Mouse (Mus musculus) cerebellum, postnatal 25 days (tissue): Measurements from ENCODE around the gene Clcn1.

ENCODE experiments used
- DNase-seq, 2 experiments: peaks; one replicate each; pipeline ENCODE4 v3.0.0; 2021; ENCODE audit warnings: mixed read lengths in 2 of 2

The Clcn1 gene

DNA sequence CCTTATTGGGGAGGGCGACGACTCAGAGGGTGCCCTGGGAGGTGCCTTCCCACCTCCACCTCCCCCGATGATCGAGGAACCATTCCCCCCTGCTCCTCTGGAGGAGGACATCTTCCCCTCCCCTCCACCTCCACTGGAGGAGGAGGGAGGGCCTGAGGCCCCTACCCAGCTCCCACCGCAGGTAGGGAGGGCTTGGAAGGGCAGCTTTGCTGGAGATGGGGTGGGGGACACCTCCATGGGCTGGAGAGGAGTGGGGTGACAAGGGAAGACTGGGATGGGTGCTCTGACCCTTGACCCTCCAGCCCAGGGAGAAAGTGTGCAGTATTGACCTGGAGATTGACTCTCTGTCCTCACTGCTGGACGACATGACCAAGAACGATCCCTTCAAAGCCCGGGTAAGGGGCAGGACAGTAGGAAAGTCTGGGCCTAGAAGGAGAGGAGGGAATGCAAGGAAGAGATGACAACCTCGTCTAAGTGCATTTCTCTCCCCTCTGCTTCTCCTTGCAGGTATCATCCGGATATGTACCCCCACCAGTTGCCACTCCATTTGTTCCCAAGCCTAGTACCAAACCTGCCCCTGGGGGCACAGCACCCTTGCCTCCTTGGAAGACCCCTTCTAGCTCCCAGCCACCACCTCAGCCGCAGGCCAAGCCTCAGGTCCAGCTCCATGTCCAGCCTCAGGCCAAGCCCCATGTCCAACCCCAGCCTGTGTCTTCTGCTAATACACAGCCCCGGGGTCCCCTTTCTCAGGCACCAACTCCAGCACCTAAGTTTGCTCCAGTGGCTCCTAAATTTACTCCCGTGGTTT is 64.7 kb downstream of the Clcn1 start:
- DNase-seq = peak; percentile 23 to 37

DNA sequence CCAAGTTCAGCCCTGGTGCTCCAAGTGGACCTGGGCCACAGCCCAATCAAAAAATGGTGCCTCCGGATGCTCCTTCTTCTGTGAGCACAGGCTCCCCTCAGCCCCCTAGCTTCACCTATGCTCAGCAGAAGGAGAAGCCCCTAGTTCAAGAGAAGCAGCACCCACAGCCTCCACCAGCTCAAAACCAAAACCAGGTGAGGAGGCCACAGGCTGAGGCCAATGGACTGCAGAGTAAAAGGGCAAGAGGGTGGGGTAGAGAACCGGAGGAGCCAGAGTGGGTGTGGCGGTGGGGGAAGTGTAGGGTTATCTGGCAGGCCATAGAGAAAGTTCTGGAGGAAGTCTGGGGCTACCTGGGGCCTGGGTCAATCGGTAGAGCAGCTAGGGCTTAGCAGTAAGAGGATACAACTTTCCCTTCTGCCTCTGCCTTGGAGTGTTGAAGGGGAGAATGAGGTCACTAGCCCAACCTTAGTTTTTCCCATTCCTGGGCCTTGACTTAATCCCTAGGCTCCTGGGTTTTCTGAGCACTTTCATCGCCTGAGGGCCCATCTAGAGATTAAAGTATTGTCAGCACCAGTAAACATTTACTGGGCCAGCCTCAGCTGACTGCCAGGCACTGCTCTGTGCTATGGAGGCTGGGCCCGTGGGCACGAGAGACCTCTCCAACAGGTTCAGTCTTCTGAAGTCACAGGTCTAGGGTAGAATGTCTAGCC is 65.4 kb downstream of the Clcn1 start:
- peak in 1 of 2 experiments; percentile 17 for DNase-seq

DNA sequence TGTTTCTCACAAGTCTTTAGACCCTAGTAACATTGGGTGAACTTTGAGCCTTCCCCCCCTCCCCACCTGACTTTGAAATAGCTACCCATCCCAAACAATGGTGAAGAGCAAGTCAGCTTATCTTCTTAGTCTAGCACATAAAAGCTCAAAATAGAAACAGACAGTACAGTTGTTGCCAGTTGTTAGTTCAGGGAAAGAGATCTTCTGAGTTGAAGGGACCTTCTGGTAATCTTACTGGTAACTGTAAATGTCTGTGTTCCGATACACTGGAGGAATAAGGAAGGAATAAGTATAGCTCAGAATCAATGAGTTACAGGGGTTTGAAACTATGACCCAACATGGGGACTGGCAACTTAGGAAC is 66.0 kb downstream of the Clcn1 start:
- DNase-seq = no peak

DNA sequence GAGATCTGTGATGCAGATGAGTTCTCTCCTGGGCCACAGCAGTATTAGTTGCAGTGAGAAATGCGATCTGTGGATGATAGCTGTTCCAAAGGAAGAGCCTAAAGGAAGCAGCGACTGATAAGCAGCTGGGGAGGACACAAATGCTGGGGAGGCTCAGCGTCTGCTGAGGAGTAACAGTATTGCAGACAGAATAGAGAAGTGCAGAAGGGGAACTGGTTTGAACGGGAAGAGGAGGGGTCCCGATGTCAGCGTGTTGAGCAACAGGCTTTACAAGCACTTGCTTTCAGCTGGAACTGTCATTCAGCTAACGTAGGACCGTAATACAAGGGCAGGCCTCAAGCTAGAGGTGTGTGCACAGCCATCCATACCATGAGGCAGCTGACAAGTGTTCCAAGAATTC is 66.7 kb downstream of the Clcn1 start:
- DNase-seq = peak in 1 of 2 experiments; percentile 13

DNA sequence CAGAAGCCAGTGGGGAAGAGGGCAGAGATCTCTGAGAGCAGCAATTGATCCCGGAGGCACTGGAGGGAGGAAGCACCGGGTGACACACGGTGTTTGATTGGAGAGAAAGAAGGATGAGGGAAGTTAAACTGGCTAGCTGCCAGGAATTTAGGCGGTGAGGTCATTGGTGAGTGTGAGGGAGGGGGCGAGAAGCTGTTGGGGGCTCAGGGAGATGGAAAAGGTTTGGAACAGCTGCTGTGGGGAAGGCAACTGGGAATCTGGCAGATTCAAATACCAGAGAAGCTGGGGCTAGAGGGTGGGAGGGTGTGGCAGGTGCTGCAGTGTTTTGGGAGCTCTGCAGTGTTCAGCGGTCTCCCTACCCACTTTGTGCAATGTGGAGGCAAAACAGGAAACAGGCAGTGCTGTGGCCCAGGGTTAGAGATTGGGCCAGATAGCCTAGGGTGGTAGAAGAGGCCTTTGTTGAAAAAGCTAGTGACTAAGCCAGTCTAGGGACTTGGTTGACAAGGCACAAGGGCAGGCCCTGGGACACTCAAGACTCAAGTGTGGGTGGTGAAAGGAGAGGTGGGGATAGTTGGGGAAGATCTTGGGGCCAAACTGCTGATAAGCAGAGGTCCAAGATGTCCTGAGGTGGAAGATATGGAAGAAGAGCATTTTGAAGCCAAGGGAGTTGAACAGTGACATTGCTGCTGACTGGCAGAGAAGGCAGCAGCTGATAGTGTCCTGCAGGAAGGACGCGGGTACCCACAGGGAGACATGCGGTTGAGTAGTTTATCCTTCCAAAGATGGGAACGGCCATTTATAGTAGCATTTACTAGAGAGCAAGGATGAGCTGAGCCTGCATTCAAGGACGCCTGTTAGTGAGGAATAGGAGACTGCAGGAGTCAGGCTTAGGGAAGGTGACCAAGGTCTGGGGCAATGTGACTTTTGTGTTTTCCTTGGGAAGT is 67.9 kb downstream of the Clcn1 start:
- peak; percentile 26 to 35 for DNase-seq

DNA sequence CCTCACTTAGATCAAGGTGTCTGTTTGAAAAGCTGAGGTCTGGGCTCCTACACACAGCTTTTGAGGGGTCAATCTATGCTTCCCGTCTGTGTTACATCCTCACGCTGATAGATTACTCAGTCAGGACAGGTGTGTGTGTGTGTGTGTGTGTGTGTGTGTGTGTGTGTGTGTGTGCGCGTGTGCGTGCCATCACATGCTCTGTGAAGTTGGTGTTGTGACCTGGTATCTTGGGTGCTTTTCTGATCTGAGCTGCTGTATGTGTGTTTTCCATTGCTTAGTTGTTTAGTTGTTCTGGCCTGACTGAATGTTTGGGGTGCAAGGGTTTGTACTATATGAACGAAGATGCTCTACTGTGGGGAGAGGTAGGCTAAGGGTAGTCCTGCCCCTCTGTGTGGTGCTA is 68.9 kb downstream of the Clcn1 start:
- no peak for DNase-seq

DNA sequence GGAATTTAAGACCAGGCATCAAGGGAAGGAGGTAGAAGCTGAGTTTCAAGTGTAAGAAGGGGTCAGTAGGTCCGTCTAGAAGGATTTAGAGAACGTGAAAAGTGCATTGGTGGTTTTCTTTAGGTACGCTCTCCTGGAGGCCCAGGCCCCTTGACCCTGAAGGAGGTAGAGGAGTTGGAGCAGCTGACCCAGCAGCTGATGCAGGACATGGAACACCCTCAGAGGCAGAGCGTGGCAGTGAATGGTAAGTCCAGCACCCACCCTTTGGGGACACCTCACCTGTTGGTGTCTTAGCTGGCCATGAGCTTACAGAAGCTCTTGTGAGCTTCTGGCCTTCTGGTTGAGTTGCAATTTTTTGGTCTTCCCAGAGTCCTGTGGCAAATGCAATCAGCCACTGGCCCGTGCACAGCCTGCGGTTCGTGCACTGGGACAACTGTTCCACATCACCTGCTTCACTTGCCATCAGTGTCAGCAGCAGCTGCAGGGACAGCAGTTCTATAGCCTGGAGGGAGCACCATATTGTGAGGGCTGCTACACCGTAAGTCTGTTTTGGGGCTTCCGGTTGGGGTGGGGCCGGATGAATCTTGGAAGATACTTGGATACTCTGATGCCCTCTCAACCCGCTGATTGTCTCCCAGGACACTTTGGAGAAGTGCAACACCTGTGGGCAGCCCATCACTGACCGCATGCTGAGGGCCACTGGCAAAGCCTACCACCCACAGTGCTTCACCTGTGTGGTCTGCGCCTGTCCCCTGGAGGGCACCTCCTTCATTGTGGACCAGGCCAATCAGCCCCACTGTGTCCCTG is 69.5 kb downstream of the Clcn1 start:
- no peak for DNase-seq

DNA sequence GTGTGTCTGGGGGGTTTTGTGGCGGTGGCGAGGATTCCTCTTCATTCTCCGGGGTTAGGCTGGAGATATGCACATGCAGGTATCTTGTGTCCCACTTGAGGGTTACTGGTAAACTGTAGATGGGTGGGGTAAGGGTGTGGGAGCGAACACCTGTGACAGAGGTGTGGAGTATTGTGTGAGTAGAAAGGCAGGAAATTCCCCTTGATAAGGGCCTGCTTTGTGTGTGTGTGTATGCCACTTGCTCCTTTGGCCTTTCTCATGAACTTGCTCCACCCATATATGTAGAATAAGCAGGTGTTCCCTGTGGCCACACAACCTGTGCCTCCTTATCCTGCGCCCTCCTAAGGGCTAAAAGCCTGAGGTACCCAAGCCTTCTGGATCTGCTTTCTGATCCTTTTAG is 70.4 kb downstream of the Clcn1 start:
- DNase-seq = no peak

DNA sequence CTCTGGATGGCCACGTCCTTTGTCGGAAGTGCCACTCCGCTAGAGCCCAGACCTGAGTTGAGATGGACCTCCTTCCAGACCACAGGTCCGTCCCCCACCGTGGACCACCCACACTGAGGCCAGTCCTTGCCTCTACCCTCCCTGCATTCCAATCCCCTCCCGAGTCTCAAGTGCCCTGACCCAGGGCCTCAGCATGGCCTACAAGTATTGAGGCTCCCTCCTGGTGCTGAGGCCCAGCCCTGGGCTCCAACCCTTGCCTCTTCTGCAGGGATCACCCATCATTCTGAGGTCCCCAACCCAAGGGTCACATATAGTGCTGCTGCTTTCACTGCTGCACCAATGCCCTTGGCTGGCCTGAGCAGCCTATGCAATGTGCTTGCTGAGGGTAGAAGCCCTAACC is 71.4 kb downstream of the Clcn1 start:
- peak in 1 of 2 experiments; percentile 7 for DNase-seq

DNA sequence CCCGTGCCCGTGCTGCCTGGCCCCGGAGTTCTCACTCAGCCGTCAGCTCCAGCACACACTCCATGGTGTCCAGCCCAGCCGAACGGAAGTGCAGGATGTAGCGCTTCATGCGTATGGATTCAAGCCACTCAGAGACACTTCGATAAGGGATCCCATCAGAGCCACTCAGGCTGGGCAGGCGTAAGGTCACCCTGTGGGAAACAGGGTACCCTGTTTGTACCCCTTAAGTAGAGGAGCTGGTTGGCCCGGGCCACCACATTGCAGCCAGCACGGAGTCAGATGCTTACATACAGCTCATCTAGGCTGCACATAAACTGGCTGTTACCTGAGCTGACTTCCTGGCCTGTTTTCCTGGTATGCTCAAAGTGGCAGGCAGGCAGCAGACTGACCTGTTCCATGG is 72.4 kb downstream of the Clcn1 start:
- peak in 1 of 2 experiments; percentile 13 for DNase-seq

DNA sequence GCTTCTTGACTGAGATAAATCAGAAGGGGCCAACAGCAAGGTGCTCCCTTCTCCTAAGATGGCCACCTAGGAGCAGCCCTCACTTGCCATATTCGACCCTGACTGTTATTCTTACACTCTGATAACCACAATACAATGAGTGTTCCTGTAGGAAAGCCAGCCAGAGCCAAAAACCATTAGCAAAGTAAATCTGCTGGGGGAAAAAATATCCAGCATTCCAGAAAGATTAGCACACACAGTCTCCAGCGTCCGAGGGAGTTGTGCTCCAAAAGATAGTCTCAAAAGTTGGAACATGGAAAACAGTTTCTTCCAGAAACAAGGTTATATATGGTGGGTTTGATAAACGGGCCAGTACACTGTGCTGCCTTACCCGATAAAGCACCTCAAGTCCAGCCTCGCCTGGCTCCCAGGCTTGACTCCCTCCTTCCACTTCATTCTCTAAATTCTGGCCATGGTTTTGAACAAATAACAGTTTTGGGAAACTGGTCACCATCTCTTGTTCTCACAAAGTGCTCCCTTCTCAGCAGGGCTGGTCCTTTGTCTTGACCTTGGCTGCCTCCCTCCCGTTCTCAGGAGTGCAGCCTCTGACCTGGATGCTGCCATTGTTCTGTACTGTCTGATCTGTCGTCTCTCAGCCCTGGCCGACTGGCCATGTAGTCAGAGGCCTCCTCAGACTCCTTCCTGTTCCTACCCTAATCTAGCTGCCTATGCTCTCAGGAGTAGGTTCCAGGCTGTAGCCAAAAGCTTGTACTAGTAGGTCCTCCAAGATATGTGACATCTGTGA is 73.1 kb downstream of the Clcn1 start:
- no peak for DNase-seq

DNA sequence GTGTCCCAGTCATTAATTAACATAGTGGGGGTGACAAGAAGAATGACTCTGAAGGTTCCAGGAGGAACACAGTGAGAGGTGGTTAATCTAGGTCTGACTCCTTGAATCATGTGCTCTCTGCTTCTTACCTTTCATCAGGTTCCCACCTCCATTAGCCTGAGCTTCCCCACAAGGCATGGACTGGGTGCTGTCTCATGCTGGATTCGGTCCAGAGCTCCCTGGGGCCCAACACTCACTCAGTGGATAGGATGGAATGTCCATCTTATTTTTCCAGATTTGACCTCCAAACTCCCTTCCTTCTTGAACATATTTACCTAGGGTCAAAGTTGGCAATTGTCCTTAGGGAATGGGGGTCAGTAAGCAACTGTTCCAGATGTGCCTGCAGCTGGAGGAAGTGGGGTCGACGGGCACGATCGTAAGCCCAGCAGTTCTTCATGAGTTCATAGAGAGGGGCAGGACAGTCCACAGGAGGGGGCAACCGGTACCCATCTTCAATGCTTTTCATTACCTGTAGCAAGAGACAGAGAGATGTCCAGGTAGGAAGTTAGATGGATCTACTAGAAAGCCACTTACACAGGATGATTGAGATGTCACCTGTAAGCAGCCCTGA is 73.9 kb downstream of the Clcn1 start:
- no peak for DNase-seq

DNA sequence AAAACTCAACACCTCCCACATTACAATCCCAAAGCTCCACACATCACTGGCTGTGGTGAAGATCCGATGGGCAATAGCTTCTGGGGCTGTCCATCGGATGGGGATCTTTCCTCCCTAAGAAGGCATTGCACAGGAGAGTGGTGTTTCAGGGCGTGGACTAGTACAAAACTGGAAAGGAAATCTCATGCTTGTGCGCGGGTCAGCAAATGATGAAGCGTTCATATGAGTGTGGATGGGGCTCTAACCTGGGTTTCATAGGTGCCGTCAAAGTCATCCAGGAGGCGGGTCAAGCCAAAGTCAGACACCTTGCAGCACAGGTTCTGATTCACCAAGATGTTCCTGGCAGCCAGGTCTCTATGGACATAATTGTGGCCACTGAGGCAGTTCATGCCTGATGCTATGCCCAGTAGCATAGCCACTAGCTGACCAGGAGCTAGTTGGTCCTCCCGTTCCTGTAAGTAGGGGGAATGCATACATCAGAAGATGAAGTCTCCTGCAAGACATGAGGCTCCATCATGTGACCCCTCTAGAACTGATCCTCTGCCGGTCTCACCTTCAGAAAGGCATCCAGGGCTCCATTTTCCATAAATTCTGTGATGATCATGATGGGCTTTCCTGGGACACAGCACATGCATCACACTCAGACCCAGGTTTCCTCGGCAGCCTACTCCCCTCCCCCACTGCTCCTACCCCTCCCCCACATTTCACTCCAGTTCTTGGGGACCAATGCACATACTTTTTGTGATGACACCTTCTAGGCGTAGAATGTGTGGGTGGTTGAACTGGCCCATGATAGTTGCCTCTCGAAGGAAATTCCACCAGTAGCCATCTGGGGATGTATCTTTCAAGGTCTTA is 74.8 kb downstream of the Clcn1 start:
- no peak for DNase-seq

DNA sequence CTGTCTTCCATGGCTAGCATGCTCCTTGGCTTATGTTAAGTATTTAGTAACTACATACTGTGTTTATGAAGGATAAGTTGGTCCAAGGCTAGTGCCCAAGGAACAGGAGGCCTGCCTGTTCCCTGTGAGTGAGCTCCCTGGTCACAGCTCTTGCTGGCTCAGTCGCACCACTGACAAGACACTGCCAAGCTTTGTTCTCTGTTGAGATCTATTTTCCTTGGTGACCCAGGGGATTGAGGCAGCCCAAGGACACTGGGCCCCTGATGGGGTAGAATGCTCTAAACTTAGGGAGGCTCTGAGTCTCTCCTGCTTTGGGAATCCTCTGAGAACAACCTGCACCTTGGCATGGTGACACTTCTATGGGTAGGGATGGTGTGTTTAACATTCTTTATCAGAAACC is 75.6 kb downstream of the Clcn1 start:
- no peak for DNase-seq

DNA sequence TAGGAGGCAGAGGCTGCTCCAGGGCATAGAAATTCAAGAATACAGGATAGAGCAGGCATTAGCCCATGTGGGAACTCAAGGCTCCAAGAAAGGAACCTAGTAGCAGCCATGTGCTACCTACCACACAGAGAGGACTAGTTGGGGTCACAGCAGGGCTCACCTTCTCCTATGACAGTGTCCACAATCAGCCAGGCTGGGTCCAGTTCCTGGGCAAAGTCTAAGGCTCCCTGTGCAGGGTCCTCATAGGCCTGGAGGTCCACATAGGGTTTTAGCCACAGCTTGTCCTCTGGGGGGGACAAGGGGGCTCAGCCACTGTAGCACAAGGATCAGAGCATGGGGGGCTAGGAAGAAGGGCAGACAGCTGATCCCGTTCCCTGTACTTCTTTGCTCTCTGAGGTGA is 76.0 kb downstream of the Clcn1 start:
- no peak for DNase-seq

DNA sequence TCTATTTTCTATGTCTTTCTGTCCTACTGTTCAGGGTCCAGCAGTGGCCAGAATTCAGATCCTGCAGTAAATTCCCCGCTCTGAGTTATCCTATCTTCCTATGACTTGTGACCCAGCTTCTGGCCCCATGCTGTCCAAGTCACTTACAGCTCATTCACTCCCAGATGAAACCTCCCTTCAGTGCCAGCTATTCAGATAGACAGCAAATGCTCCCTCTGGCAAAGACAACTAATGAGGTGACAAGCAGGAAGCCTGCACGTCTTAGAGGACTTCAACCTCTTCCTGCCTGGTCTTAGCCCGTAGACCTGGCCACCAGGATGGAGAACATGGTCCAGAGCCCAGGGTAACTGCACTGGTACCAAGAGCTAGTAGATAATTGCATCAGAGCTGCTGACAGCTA is 76.5 kb downstream of the Clcn1 start:
- DNase-seq = peak in 1 of 2 experiments; percentile 36

DNA sequence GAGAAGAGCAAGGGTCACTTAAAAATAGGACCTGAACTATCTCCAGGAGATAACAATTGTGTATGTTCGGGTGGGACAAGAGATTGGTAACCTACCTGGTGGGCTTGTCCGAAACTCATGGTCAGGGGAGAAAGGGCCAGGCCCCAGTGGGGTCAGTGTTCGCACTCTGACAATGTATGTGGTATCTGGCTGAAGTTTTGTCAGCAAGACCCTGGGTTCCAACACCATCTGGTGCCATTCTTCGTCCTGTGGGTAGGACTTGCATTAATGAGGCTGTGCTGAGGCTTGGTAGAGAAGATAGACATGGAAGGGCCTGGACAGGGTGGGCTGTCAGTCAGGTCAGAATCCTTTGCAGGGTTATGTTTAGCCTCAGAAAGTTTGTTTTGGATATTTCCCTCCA is 77.6 kb downstream of the Clcn1 start:
- no peak for DNase-seq

DNA sequence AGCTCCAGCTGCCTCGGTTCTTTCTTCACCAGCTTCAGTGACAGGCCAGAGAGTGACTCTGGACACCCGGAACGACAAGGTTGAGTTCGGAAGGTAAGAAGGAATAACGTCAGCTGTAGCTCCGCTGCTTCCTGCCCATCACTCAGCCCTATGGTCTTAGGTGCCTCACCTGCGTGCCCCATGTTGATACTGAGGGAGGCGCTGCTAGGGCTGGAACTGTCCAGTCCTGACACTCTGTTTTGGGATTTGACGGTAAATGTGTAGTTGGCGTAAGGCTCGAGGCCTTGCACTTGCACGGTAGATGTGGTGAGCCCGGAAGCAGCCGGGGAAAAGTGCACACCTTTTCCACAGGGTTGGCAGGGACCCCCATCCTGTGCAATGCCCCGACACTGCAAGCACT is 78.1 kb downstream of the Clcn1 start:
- peak in 1 of 2 experiments; percentile 8 for DNase-seq

DNA sequence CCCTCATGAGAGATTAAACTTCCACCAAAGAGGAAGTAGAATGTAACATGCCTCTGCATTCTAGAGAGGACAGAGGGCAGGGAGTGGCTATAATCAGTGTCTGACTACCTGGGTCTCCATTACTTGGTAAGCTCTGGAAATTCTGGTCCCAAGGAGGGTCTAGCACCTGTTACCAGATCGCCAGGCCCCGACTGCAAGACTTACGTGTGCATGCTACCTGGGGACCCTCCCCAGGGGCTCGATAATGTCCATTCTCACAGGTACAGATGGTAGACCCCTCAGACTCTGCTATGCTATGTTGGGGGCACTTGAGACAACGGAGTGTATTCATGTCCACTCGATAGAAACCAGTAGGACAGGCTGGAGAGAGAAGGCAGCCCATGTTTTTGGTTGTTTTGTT is 78.7 kb downstream of the Clcn1 start:
- no peak for DNase-seq
